Mouse (Mus musculus) large intestine, adult 2 months (tissue): ENCODE measurements around the gene Fis1. TPM values are rescaled to one million over a fixed set of nuclear protein-coding genes. Genes with fewer than 3 reads are reported as not detected.

Experiments used
- DNase-seq: peaks from one replicate; pipeline ENCODE4 v3.0.0-alpha.2; 2012; ENCODE audit warnings: low read depth, low spot score
- WGBS: fragments of 180-500 bp; shearing (Covaris S2); methylation state at CpG from one replicate; pipeline ENCODE4 v1.1.7; 2018; 5-methylcytosine and 5-hydroxymethylcytosine counted together
- polyA plus RNA-seq: library from polyadenylated mRNA; depleted of rRNA; stranded (reverse); fragments of >200 nt; gene quantifications from 2 replicates; pipeline ENCODE4 v1.2.3, GENCODE M21; 2012; rRNA removed

Fis1 gene
- polyA plus RNA-seq, result 229 and 235 TPM in 2 replicates

- under 1% methylated on average over 23 of the region's 23 CpGs for WGBS
- peak; percentile 97 for DNase-seq
These were observed at the start of gene Fis1 for GRCm38 (mm10) chr5:136953015-136953414. Gene Fis1 (plus strand): TSS chr5:136953275.

- 60% methylated on average over 3 of the region's 3 CpGs for WGBS
- DNase-seq, result no peak
These were observed 48.5 kb upstream of the Fis1 start for GRCm38 (mm10) chr5:136904621-136905020.

GRCm38 (mm10) chr5:136905630-136906029, 47.4 kb upstream of the Fis1 start:
- no peak for DNase-seq
- 45% methylated on average over 7 of the region's 7 CpGs for WGBS

GRCm38 (mm10) chr5:136907587-136907986, 45.5 kb upstream of the Fis1 start:
- DNase-seq, result no peak
- WGBS, result 38% methylated on average over 9 of the region's 9 CpGs

GRCm38 (mm10) chr5:136907991-136908857, 44.9 kb upstream of the Fis1 start, which contains the start of gene Ift22:
Gene Ift22 (plus strand): TSS chr5:136908150.
- 6% methylated on average over 32 of the region's 32 CpGs for WGBS
- DNase-seq, result peak; percentile 72

- WGBS, result 85% methylated on average over 3 of the region's 3 CpGs
- DNase-seq, result no peak
These were observed 38.9 kb upstream of the Fis1 start for GRCm38 (mm10) chr5:136914183-136914582.

- no peak for DNase-seq
- WGBS, result 93% methylated on average over 8 of the region's 8 CpGs
These were observed 35.3 kb upstream of the Fis1 start for GRCm38 (mm10) chr5:136917613-136918242.

GRCm38 (mm10) chr5:136918655-136919472, 34.2 kb upstream of the Fis1 start:
- WGBS, result under 1% methylated on average over 38 of the region's 38 CpGs
- peak; percentile 87 for DNase-seq

GRCm38 (mm10) chr5:136919546-136920301, 33.4 kb upstream of the Fis1 start:
- WGBS, result 26% methylated on average over 18 of the region's 18 CpGs
- no peak for DNase-seq

GRCm38 (mm10) chr5:136922830-136923229, 30.2 kb upstream of the Fis1 start:
- 86% methylated on average over 9 of the region's 9 CpGs for WGBS
- no peak for DNase-seq

GRCm38 (mm10) chr5:136923751-136924478, 29.2 kb upstream of the Fis1 start:
- 31% methylated on average over 7 of the region's 7 CpGs for WGBS
- DNase-seq, result peak; percentile 66

GRCm38 (mm10) chr5:136929073-136929472, 24.0 kb upstream of the Fis1 start:
- WGBS, result 16% methylated on average over 4 of the region's 4 CpGs
- DNase-seq, result peak; percentile 67

- WGBS, result 92% methylated on average over 14 of the region's 14 CpGs
These were observed 21.2 kb upstream of the Fis1 start for GRCm38 (mm10) chr5:136931896-136932295.

GRCm38 (mm10) chr5:136932956-136933355, 20.1 kb upstream of the Fis1 start:
- WGBS, result 82% methylated on average over 5 of the region's 5 CpGs
- DNase-seq, result no peak

More at GRCm38 (mm10) chr5:136931896-136932295, 21.2 kb upstream of the Fis1 start:
- no peak for DNase-seq

GRCm38 (mm10) chr5:136933930-136934329, 19.1 kb upstream of the Fis1 start:
- DNase-seq, result no peak

GRCm38 (mm10) chr5:136935905-136936695, 17.0 kb upstream of the Fis1 start:
- WGBS, result 55% methylated on average over 7 of the region's 7 CpGs
- DNase-seq, result no peak

More at GRCm38 (mm10) chr5:136933930-136934329, 19.1 kb upstream of the Fis1 start:
- WGBS, result 88% methylated on average over 6 of the region's 6 CpGs

GRCm38 (mm10) chr5:136936750-136937149, 16.3 kb upstream of the Fis1 start:
- DNase-seq, result no peak
- 82% methylated on average over 6 of the region's 6 CpGs for WGBS

GRCm38 (mm10) chr5:136937621-136938020, 15.5 kb upstream of the Fis1 start:
- 75% methylated on average over 5 of the region's 5 CpGs for WGBS

More at GRCm38 (mm10) chr5:136937621-136938020, 15.5 kb upstream of the Fis1 start:
- no peak for DNase-seq
